Mouse (Mus musculus) NIH3T3 (cell line): ENCODE data around the gene Erc2.
A peak's percentile ranks its signal among the peaks of the same experiment; 100 is the strongest.

ENCODE experiments used
- DNase-seq: peaks from one replicate; pipeline ENCODE4 v3.0.0-alpha.2; 2012; ENCODE audit warnings: low read depth

The Erc2 gene

DNA sequence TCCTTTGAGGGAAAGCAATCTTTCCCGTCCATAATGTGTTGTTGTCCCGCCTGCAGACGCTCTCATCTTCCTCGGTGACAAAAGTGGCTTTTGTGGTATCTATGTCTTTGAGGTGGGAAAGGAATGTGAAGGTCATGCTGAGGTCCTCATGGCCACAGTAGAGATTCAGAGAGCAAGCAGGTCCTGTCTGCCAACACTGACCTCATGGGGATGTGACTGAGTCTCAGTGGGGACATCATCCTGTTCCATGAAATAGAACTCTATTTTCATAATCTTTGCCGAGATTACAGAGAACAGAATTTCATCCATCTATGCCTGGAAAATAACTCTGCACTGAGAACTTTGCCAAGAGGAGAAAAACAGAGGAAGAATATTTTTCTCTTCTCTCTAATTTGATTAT lies 324.0 kb downstream of the Erc2 start:
- no peak for DNase-seq

DNA sequence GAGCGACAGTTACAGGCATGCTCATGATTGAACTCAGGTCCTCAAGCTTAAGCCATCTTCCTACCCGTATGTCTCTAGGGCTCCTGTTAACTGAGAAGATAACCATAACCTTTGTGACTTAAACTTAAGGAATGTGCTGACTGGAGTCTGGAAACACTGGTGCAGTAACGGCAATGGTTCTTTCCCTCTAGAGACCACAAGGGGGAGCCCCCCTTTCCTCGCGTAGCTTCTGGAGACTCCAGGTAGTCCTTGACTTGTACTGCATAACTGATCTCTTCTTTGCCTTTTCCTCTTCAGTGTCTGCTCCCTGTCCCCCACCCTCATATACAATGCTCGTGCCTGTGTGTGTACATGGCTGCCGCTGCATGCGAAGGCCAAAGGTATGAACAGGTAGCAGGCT lies 326.2 kb downstream of the Erc2 start:
- peak; percentile 44 for DNase-seq

DNA sequence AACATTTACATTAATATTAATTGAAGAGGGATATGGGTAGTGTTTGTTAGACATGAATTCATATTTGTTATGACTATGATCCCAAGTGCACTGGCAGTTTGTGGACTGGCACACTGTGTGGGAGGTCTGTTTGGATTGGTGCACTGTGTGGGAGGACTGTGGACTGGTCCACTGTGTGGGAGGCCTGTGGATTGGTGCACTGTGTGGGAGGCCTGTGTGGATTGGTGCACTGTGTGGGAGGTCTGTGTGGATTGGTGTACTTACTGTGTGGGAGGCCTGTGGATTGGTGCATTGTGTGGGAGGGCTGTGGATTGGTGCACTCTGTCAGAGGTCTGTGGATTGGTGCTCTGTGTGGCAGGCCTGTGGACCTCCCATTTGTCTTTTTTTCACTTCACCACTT lies 331.6 kb downstream of the Erc2 start:
- no peak for DNase-seq

DNA sequence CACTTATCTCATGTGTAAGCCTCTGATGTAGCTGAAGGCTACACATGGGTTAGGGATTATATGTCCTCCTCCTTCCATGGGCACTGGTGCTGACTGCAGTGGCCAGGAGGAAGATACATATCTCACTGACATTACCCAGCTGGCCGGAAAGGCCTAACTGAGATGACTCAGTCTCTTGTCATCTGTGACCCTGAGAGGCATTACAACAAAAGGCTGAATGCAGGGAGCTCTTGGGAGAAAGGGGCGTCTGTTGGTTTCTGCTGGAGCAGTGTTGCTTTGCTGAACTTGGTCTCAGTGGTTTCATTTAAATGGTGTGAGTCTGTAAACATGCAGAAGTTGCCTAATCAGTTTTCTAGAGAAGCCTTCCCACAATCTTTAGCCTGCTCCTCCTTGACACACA lies 334.6 kb downstream of the Erc2 start:
- peak; percentile 32 for DNase-seq

DNA sequence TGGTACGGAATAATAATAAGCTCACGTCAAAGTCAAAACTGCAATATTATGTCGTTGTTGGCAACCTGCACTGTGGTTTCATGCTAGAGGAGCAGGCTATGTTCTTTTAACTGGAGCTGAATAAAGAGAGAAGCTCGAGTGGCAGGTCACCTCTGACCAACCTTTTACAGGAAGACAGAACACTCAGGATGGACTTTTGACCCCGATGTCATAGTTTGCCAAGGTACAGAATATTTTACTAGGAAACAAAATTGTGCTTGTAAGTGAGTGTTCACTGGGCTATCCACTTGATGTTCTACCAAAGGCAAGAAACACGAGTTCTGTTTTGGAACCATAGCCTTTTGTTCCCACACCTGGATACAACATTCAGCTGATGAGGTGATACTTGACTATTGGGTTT lies 351.5 kb downstream of the Erc2 start:
- no peak for DNase-seq

DNA sequence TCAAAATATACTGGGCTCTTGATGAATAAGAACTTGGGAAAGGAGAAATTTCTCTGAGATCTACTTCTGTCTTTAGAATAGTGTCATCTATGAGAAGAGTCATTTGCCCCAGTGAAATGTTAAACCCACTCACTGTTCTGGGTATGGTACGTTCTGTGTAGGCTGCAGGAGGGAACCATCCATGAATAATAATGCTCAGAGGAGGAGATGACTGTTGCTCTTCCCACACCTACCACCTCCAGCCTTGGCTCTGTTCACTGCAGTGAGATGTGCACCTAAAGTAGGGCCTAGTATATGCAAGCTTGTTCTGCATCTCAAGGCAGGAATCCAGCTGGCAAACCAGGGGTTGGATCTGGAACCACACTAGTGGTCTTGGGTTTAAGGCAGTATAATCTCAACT lies 353.4 kb downstream of the Erc2 start:
- DNase-seq, result no peak

DNA sequence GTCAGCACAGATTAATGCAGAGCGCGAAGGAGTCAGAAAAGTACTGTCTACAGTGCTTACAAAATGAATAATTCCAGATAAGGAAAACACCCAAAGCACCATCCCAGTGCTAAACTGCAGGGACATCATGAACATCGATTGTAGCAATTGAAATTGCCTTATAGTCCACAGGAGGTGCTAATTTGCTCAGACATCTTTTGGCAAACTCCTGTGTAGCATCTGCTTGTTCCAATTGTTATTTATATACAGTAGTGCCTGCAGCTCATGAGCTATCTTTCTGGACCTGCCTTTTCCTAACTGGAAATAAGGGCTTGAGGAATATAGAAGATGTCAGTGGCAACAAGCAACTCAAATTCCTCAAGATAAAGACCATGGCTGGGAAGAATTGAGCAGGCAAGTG lies 362.5 kb downstream of the Erc2 start:
- DNase-seq, result no peak

DNA sequence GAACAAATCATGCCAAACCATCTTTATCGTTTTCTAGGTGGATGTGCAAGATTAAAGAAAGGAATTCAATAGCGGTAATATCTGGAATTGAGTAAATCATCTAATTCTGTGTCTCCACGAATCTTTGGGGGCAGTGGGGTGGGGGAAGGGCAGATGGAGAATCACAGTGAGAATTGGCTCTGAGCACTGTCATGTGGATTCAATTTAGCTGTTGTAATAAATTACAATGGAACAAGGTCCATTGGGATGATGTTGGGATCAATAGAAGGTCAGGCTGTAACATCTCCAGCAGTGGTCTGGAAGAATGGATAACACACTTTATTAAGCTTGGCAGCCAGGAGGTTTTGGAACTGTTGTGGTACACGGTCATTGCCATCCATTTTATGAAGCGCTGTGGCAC lies 363.0 kb downstream of the Erc2 start:
- peak; percentile 5 for DNase-seq

DNA sequence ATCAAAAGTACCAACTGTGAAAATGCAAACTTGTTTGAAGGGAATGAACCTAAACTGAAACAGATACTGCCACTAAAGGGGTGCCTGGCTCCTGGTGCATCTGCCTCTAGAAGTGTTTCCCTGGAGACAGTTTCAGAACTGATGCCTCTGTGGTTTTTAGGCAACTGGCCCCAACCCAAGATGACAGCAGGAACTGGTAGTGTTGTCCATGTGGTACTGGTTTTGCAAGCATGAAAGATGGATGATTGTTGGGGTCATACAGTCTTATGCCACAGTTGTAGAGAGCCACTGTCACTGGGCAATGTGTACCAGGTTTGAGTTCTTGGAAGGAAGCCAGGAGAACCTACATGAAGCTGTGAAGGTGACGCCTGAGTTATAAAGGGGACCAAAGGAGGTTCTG lies 365.2 kb downstream of the Erc2 start:
- DNase-seq, result no peak

DNA sequence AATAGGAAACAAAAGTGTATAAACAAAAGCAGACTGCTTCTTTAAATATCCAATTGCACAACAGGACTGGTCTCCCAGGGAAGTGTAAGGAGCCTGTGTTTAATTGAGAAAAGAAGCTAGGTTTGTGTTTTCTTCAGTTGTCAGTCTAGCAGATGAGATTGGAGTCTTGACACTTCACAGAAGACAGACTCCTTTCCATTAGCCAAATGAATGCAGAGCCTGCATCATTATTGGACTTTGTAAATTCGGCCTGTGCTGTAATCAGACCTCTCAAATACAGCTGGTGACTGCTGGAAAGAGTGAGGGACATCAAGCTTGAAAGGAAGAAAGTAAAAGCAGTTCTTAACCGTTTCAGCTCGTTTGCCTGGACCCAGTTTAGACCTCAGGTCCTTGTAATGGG lies 376.3 kb downstream of the Erc2 start:
- DNase-seq, result no peak

DNA sequence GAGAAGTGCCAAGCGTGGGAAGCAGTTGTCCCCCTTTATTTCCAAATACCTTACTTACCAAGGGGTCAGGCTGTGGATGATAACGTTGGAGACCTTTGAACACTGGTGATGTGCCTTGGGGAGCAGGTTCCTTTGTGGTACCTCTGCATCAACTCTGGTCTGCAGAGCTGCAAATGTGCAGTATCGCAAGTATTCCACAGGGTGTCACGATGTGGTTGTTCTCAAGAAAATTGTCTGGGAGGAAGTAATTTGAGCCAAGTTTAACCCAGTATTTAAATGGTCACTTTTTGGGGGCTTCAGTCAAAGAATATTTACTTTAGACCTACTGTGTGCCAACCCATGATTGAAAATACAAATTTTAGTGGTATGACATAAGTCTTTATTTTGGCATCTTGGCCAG lies 381.8 kb downstream of the Erc2 start:
- peak; percentile 53 for DNase-seq

DNA sequence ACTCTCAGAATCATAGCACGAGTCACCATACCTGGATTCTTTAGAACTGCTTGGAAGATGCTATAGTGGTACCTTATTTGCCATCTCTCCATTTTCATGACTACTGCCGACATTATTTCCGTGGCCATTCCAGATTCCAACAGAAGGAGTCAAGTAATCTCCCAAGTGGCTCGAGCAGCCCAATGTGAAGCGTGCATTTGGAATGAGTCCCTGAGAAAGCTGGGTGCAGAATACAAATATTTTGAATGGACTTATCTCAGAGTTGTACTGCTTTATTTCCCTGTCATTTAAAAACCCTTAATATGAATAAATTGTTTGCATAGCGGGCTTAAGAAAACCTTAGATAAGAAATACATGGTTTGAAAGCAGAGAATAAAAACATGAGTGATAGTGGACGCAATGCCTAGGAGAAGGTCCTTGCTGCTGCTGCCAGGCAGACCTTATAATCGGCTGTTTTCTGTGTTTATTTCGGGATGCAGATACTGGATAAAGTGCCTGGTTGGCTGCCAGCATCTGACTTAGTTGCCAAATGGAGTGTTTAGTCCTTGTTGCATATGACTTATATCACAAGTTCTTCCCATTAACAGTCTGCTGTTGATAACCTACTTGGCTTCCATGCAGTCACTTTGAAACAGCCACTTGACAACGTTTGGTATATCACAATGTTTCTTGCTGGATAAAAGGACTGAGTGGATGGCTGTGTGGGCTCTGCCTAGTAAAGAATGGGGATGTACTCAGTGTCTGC lies 388.5 kb downstream of the Erc2 start:
- no peak for DNase-seq

DNA sequence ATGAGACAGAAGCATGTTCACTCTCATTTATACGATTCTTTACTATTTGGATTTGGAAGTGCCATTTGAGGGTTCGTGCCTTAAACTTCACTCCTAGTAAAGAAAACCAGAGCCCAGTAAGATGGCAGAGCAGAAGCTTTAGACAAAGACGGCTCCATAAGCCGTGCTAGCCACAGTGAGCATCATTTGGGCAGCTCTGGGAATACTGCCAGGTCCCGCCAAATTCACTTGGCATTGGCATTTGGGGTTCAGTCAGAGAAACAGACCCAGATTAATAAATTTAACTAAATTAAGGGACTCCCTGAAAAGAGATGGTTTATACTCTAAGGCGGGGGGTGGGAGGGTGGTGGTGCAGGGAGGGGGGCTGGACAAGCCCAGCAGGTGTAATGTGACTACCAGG lies 401.0 kb downstream of the Erc2 start:
- DNase-seq, result no peak

DNA sequence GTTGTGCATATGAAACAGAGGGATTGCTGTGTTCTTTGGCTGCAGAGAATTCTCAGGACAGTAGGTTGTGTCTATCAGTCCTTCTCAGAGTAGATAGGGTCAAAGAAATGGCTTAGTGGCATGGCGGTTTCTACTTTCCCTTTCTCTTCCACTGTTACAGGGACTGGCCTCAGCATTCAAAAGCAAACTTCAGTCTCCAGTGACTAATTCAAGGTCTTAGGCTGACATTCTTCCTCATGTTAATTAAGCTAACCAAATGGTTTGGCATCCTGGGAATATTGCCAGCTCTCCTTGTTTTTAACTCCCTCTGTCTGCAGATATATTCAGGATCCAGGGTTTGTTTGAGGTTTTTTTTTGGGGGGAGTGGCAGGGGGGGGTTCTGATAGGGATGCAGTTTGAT lies 408.6 kb downstream of the Erc2 start:
- peak; percentile 9 for DNase-seq

DNA sequence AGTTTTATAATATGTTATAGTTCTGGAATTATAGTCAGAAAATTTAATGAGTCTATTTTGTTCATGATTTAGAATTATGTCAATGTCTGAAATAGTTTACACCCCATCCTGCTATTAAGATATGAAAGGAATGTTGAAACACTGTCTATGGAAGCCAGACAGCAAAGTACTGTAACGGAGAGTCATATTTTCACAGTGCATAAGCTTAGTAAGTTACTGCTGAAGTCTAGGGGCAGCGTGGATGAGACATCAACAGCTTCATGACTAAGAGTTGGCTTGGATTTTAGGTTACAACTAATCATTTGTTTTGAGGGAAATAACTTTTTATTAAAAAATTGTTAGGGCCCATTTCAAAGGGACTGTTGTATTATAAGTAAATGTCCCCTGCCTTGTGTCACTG lies 412.8 kb downstream of the Erc2 start:
- DNase-seq, result peak; percentile 25

DNA sequence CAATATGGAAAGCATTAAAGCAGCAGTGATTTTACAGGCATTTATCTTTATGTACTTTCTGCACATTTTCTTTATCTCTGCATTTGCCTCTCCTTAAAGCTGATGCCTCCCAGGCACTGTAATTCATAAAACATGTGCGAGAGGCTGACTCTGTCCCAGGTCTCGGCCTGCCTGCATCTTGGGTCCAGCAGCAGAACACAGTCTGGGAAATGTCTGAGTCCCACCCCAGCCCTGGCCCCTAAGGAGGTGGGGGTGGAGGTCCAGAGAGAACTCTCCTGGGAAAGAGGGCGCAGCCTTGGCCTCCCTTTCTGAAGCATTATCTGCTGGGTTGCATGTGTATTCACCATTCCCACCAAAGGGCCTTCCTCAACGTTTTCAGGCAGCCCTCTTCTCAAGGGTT lies 420.9 kb downstream of the Erc2 start:
- DNase-seq, result no peak

DNA sequence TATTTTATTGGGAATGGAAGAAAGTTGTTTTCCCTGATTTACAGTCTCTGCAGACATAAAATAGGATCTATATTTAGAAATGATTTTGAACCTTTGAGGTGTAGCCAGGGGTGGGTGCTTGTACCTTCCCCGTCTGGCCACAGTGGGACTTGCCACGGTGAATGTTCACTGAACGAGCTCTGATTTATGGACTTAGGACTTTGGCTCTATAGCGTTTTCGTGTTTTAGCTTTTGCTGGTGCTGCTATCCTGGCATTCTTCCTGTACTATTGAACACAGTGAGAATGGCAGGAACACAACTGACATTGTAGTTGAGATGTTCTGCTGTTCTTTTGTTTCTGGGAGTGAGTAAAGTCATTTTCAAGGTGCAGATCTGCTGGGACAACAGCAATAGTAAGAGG lies 429.4 kb downstream of the Erc2 start:
- no peak for DNase-seq

DNA sequence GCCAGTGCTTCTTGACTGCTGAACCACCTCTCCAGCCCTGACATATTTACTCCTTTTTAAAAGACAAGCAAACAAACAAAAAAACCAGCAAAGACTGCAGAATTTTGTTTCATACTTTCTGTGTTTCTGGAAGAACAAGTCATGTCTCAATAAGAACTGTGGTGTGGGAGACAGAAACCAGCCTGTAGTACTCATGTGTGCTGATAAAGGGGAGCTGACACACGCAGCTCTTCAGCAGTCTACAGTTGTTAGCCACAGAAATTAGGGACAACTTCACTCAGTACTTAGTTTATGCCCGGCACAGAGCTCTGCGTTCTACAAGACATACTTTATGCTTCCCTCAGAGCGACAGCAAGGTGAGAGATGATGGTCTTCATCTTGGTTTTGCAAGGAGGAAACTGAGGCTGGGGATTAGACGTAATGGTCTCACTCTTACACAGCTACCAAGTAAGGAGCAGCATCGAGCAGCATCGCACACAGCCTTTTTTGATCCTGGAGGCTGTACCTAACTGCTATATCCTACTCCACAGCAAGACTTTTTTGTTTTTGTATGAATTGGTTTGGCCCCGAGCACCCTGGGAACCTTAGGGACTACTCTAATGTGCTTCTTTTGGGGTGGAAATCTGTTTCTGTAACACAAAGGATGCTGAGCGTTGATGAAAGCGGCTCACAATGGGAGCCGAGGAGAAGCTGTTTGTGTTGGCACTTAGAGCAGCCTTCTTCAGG lies 435.1 kb downstream of the Erc2 start:
- no peak for DNase-seq

DNA sequence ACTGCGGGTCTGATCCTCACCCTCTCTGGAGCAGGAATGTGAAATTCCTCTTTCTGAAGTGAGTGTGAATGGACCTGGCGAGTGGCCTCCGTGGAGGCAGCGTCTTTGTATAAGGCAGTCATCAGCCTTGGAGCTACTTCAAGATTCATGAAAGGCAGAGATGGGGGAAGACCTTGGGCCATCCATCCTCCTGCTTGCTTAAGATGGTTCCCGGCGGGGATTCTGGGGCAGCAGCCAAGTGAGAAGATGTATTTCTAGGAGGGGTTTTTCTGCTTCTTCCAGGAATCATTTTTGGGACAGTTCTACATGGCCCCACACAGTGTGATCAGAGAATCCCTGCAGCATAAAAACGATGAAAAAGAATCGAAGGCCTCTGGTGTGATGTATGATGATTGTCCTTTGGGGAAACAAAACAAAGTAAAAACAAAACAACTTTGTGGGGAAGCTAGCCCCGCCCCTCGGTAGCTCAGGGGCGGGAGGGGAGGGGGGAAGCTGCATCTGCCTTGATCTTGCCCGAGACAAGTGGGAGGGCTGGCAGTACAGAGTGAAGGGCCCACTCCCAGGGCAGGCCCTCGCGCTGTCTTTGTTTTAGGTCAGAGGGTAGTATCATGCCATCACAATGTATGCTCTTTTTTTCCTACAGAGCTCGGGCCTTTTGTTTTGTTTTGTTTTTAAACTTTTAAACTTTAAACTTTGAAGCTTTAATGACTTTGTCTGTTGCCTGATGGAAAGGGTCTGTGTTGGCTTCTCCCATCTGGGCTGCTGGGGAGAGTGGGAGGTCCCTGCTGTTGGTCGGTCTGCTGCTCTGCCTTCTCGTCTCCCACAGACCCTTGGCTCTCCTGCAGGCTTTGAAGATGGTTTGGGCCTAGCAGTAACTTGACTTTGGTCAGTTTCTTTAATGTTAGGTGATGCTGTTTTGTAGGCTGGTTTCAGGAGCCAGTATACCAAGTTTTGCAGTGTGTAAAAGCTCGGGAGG lies 435.9 kb downstream of the Erc2 start:
- peak; percentile 48 for DNase-seq

DNA sequence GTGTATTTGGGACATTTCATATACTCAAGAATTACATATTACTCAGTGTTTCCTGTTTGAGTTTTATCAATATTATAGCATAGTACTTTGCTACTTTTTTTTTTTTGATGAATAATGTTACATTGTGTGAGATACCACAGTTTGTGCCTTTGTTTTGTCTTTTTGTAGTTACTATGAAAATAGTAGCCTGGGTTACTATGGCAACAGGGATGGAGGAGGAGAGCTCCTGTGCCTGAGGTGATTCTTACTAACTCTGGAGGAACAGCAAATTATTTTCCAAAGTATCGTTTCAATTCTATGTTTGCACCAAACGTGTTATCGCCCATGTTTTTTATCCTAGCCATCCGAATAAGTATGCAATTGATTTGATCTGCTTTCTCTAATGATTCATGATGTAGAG lies 438.7 kb downstream of the Erc2 start:
- DNase-seq, result no peak

DNA sequence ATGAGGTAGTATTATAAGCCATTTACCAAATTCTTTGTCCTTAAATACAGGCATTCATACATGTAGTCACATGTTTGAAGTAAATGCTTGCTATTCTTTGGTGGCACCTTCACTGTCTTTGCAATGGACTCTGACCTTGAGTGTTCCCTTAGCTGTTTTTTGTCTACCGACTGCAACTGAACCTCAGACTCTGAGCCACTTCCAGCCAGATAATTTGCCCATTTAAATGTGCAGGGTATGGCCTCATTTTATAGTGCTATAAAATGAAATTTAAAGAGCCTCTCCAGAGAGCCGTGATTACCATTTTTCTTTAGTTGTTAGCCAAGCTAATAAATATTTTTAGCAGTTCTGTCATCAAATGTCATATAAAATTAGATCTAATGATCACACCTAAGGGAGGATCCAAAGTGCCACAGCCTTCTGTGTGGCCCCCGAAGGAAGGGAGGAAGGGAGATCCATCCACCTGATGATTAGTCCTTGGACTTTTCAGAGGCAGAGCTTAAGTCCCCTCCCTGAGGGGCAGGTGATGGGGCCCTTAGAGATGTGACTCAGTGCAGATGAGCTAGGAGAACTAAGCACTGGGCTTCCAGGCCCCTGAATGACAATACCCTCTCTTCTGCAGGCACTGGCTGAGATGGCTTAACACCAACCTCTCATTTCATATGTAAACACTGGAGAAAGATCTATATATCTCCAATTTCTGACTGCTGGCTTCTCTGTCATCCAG lies 439.6 kb downstream of the Erc2 start:
- DNase-seq, result no peak

DNA sequence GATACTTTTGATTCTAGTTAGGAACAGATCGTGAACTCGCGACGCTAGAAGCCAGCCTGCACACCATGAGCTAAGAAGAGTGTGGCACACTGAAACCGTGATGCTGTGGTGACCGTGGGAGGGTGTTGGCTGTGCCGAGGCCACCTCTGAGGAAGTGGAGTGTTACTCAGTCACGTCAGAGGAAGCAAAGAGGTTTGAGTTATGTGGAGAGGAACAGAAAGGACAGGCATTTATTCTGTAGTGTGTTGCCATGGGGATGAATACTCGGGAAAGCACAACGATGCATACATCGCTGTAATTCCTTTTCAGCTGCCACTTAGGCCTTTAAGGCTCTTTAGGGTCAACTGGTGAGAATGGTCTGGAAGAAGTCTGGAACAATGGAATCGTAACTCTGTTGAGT lies 445.8 kb downstream of the Erc2 start:
- DNase-seq, result no peak
